Mouse (Mus musculus): ENCODE data around the gene Smarcd1. TPM values are rescaled to one million over a fixed set of nuclear protein-coding genes. Genes with fewer than 3 reads are reported as not detected.
A peak's percentile ranks its signal among the peaks of the same experiment; 100 is the strongest.

Gene Smarcd1
- total and polyA plus RNA-seq, 2 experiments from 2014 or later = 90.1 to 93.6 TPM

DNA sequence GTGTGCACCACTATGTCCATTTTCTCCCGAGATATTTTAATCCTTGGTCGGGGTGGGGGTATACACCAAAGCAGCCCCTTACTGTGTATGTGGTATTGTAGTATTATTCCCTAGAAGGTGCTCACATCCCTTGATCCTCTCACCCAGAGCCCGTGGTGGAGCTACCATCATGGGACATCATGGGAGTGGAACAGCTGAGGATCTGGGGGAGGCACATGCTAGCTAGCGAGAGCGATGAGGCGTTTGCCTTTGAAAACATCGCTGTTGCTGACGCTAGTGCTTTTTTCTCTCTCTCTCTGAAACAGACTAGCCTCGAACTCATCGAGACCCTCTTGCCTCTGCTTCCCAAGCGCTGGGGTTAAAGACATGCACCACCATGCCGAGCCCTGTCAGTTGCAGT is 14.9 kb downstream of the Smarcd1 start:
- H3K4me3 ChIP-seq (ENCODE audit: low read depth, low read length) = no peak overlapping the region
- H3K36me3 ChIP-seq (ENCODE audit: insufficient read depth) = peaks cover 34% of the 10 kb centered on the region
- H3K9ac ChIP-seq = no peak overlapping the region
- no peak for TF ChIP-seq CTCF (IDR thresholded peaks at IDR 0.05; ENCODE audit: low read depth)
- H3K9me3 ChIP-seq (ENCODE audit: low read length) = no peaks in the 10 kb centered on the region
- no peak overlapping the region for H3K4me2 ChIP-seq (ENCODE audit: low read depth)
- H3K27ac ChIP-seq (ENCODE audit: low read depth, low read length) = 0 out of 2 replicates have a peak overlapping the region, but pooled peaks have one; percentile 74
- H3K4me1 ChIP-seq (ENCODE audit: insufficient read depth) = no peaks in the 10 kb centered on the region; the same call in 1 of the 2 replicates
- no peak for ATAC-seq
- no peak for DNase-seq
- WGBS = 86% methylated on average over 12 of the region's 12 CpGs
- no peaks in the 10 kb centered on the region for H3K27me3 ChIP-seq (ENCODE audit: insufficient read depth, low read length)

DNA sequence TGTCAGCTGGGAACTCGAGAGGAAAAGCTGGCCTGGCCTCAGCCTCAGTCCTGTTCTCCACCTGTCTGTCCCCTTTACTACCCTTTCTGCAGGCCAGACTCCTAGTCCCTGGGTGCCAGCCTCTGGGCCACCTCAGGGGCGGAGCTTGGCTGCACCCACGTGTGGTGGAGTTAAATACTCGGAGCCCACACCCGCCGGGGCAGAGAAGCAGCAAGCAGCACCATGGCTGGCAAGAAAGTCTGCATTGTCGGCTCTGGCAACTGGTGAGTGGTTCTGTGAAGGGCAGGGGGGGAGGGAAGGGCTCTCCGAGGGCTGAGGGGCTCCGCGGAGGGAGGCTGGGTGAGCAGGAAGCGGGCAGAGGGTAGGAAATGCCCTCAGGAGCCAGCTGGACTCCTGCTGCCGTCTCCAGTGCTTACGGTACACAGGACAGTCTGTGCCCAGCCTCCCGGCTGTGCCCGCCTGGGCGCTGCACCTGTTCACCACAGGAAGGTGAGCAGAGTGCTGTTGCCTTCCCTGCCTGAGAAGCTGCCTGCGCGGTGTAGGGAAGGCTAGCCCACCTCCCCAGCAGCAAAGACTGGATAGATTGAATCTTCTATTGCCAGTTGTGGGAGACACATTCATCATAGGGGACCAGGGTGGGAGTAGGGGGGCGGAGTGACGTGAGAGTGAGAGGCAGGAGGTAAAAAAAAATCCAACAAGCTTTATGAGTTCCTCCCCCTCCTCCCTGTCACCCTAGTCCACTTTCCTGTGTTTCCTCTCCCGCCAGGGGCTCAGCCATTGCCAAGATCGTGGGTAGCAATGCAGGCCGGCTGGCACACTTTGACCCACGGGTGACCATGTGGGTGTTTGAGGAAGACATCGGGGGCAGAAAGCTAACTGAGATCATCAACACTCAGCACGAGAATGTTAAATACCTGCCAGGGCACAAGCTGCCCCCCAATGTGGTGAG is 15.7 kb downstream of the Smarcd1 start, which contains the start of gene Gpd1:
Gene Gpd1, plus strand, starts transcription at position 130 of the 949 bp plus-strand sequence.
- DNase-seq (peak; percentile 51), ATAC-seq (0 out of 2 replicates have a peak, but pooled peaks have one; percentile 10)
- Histone ChIP-seq H3K27ac (ENCODE audit: low read depth, low read length) (peak within 1 kb of the TSS; percentile 74), H3K9me3 (ENCODE audit: low read length) (no peaks in the 10 kb centered on the region), H3K27me3 (ENCODE audit: insufficient read depth, low read length) (no peaks in the 10 kb centered on the region), H3K4me2 (ENCODE audit: low read depth) (no peak within 1 kb of the TSS), H3K4me3 (ENCODE audit: low read depth, low read length) (no peak within 1 kb of the TSS), H3K4me1 (ENCODE audit: insufficient read depth) (no peaks in the 10 kb centered on the region; the same call in 1 of the 2 replicates), H3K36me3 (ENCODE audit: insufficient read depth) (peaks cover 32% of the 10 kb centered on the region), H3K9ac (no peak within 1 kb of the TSS)
- WGBS = 52% methylated on average over 26 of the region's 26 CpGs
- TF ChIP-seq CTCF (IDR thresholded peaks at IDR 0.05; ENCODE audit: low read depth) = no peak

GRCm38 (mm10) chr15:99718461-99719021 is 16.6 kb downstream of the Smarcd1 start:
- Histone ChIP-seq H3K4me3 (ENCODE audit: low read depth, low read length) (no peak overlapping the region), H3K27ac (ENCODE audit: low read depth, low read length) (no peak overlapping the region), H3K9ac (no peak overlapping the region), H3K36me3 (ENCODE audit: insufficient read depth) (peaks cover 28% of the 10 kb centered on the region), H3K27me3 (ENCODE audit: insufficient read depth, low read length) (no peaks in the 10 kb centered on the region), H3K4me2 (ENCODE audit: low read depth) (no peak overlapping the region), H3K9me3 (ENCODE audit: low read length) (no peaks in the 10 kb centered on the region), H3K4me1 (ENCODE audit: insufficient read depth) (no peaks in the 10 kb centered on the region; the same call in 1 of the 2 replicates)
- DNase-seq = no peak
- WGBS = 81% methylated on average over 9 of the region's 9 CpGs
- ATAC-seq = no peak
- no peak for TF ChIP-seq CTCF (IDR thresholded peaks at IDR 0.05; ENCODE audit: low read depth)

GRCm38 (mm10) chr15:99719865-99720264 is 17.9 kb downstream of the Smarcd1 start:
- no peaks in the 10 kb centered on the region for H3K27me3 ChIP-seq (ENCODE audit: insufficient read depth, low read length)
- no peak overlapping the region for H3K4me3 ChIP-seq (ENCODE audit: low read depth, low read length)
- no peak overlapping the region for H3K9ac ChIP-seq
- 77% methylated on average over 8 of the region's 8 CpGs for WGBS
- ATAC-seq (no peak), DNase-seq (no peak)
- no peaks in the 10 kb centered on the region for H3K9me3 ChIP-seq (ENCODE audit: low read length)
- no peaks in the 10 kb centered on the region; the same call in 1 of the 2 replicates for H3K4me1 ChIP-seq (ENCODE audit: insufficient read depth)
- peaks cover 18% of the 10 kb centered on the region; the same call in 1 of the 2 replicates for H3K36me3 ChIP-seq (ENCODE audit: insufficient read depth)
- no peak for TF ChIP-seq CTCF (IDR thresholded peaks at IDR 0.05; ENCODE audit: low read depth)
- H3K4me2 ChIP-seq (ENCODE audit: low read depth) = no peak overlapping the region
- H3K27ac ChIP-seq (ENCODE audit: low read depth, low read length) = no peak overlapping the region

DNA sequence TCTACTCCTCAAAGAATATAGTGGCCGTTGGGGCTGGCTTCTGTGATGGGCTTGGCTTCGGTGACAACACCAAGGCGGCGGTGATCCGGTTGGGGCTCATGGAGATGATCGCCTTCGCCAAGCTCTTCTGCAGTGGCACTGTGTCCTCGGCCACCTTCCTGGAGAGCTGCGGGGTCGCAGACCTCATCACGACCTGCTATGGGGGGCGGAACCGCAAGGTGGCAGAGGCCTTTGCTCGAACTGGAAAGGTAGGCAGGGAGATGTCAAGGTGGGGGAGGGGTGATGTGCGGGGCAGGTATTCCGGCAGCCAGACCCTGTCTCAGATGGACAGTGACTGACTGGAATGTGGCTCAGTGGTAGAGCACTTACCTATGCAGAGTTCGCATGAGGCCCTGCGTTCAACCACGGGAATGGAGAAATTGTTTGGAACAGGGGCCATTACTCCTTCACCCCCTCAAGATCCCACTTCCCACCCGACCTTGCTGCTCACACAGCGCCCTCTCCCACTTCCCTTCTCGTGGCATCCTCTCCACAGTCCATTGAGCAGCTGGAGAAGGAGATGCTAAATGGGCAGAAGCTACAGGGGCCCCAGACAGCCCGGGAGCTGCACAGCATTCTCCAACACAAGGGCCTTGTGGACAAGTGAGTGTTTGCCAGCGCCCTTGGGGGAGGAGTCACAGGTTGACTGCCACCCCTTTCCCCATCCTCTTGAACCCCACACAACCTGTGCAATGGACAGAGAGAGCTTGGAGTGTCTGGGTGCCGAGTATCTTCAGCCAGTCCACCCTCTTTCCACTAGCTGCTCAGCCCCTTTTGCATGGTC is 20.2 kb downstream of the Smarcd1 start:
- Histone ChIP-seq H3K4me1 (ENCODE audit: insufficient read depth) (no peaks in the 10 kb centered on the region), H3K27ac (ENCODE audit: low read depth, low read length) (no peak overlapping the region), H3K4me2 (ENCODE audit: low read depth) (no peak overlapping the region), H3K36me3 (ENCODE audit: insufficient read depth) (peaks cover 18% of the 10 kb centered on the region; the same call in 1 of the 2 replicates), H3K9me3 (ENCODE audit: low read length) (no peaks in the 10 kb centered on the region), H3K4me3 (ENCODE audit: low read depth, low read length) (no peak overlapping the region), H3K27me3 (ENCODE audit: insufficient read depth, low read length) (no peaks in the 10 kb centered on the region), H3K9ac (no peak overlapping the region)
- 84% methylated on average over 25 of the region's 25 CpGs for WGBS
- no peak for TF ChIP-seq CTCF (IDR thresholded peaks at IDR 0.05; ENCODE audit: low read depth)
- ATAC-seq = no peak
- DNase-seq = no peak

- no peak overlapping the region for H3K4me3 ChIP-seq (ENCODE audit: low read depth, low read length)
- H3K9me3 ChIP-seq (ENCODE audit: low read length) = no peaks in the 10 kb centered on the region
- ATAC-seq (no peak), DNase-seq (no peak)
- no peaks in the 10 kb centered on the region for H3K27me3 ChIP-seq (ENCODE audit: insufficient read depth, low read length)
- H3K27ac ChIP-seq (ENCODE audit: low read depth, low read length) = peak overlapping the region; percentile 9; the same call in 1 of the 2 replicates
- H3K36me3 ChIP-seq (ENCODE audit: insufficient read depth) = peaks cover 25% of the 10 kb centered on the region
- H3K4me2 ChIP-seq (ENCODE audit: low read depth) = no peak overlapping the region
- no peak overlapping the region for H3K9ac ChIP-seq
- no peaks in the 10 kb centered on the region for H3K4me1 ChIP-seq (ENCODE audit: insufficient read depth)
- TF ChIP-seq CTCF (IDR thresholded peaks at IDR 0.05; ENCODE audit: low read depth) = no peak
- WGBS = 54% methylated on average over 10 of the region's 10 CpGs
Observed at GRCm38 (mm10) chr15:99723120-99723514, 21.2 kb downstream of the Smarcd1 start.
